Mouse (Mus musculus) megakaryocyte, embryonic 14.5 days (primary cell): ENCODE measurements at regions not wholly inside any gene's neighbourhood (a gene's known extent, or its start where the extent isn't known, plus 50 kb on each side); places are given as distances from the start of the nearest gene placed in this dataset.

Experiments
- H3K27me3 ChIP-seq: replicated peaks from 2 replicates; pipeline ENCODE3; 2012; ENCODE audit warnings: inconsistent platforms
- H3K36me3 ChIP-seq: replicated peaks from 2 replicates; pipeline ENCODE3; 2012; ENCODE audit warnings: low read length, inconsistent platforms, mixed read lengths
- H3K4me1 ChIP-seq: 2 replicates; pipeline ENCODE4 v1.6.1; 2012; ENCODE audit warnings: inconsistent platforms
- H3K4me3 ChIP-seq: replicated peaks from 2 replicates; pipeline ENCODE3; 2012; ENCODE audit warnings: moderate library complexity, mild to moderate bottlenecking, inconsistent platforms
- H3K9me3 ChIP-seq: 2 replicates; pipeline ENCODE4 v1.6.1; 2012; ENCODE audit warnings: inconsistent platforms
- FLI1 ChIP-seq: IDR thresholded peaks from 2 replicates; pipeline ENCODE4 v1.6.1; 2012; ENCODE audit warnings: low read length, inconsistent platforms, mixed read lengths
- GATA1 ChIP-seq: IDR thresholded peaks from 3 replicates; pipeline ENCODE4 v1.6.1; 2012; ENCODE audit warnings: mixed read lengths, low read length, inconsistent platforms, borderline replicate concordance

GRCm38 (mm10) chr8:87152068-87152915 is 267.2 kb upstream of the N4bp1 start:
- Histone ChIP-seq H3K27me3 (no peaks in the 10 kb centered on the region), H3K4me3 (no peak overlapping the region), H3K36me3 (no peaks in the 10 kb centered on the region), H3K9me3 (no peaks in the 10 kb centered on the region), H3K4me1 (no peaks in the 10 kb centered on the region)
- TF ChIP-seq GATA1 (no peak), FLI1 (no peak)

GRCm38 (mm10) chr8:87148853-87149252 is 263.8 kb upstream of the N4bp1 start:
- H3K9me3 ChIP-seq = peaks cover 11% of the 10 kb centered on the region

GRCm38 (mm10) chr8:87147704-87148103 is 262.6 kb upstream of the N4bp1 start:
- no peak overlapping the region for H3K4me3 ChIP-seq
- peaks cover 21% of the 10 kb centered on the region for H3K9me3 ChIP-seq
- TF ChIP-seq GATA1 = no peak
- no peak for TF ChIP-seq FLI1
- H3K27me3 ChIP-seq = no peaks in the 10 kb centered on the region
- no peaks in the 10 kb centered on the region for H3K4me1 ChIP-seq
- H3K36me3 ChIP-seq = no peaks in the 10 kb centered on the region

More at GRCm38 (mm10) chr8:87148853-87149252, 263.8 kb upstream of the N4bp1 start:
- no peaks in the 10 kb centered on the region for H3K36me3 ChIP-seq
- TF ChIP-seq GATA1 = no peak
- no peak for TF ChIP-seq FLI1
- H3K27me3 ChIP-seq = no peaks in the 10 kb centered on the region
- H3K4me1 ChIP-seq = no peaks in the 10 kb centered on the region
- H3K4me3 ChIP-seq = no peak overlapping the region

GRCm38 (mm10) chr8:87137412-87137811 is 252.4 kb upstream of the N4bp1 start:
- H3K9me3 ChIP-seq = peaks cover 10% of the 10 kb centered on the region; the same call in 1 of the 2 replicates
- H3K4me3 ChIP-seq = no peak overlapping the region
- TF ChIP-seq GATA1 (no peak), FLI1 (no peak)
- no peaks in the 10 kb centered on the region for H3K36me3 ChIP-seq
- H3K4me1 ChIP-seq = no peaks in the 10 kb centered on the region
- no peaks in the 10 kb centered on the region for H3K27me3 ChIP-seq

GRCm38 (mm10) chr8:87131716-87132115 is 246.7 kb upstream of the N4bp1 start:
- Histone ChIP-seq H3K4me3 (no peak overlapping the region), H3K4me1 (no peaks in the 10 kb centered on the region), H3K36me3 (no peaks in the 10 kb centered on the region), H3K27me3 (no peaks in the 10 kb centered on the region), H3K9me3 (0 out of 2 replicates have a peak, but pooled peaks cover 2% of the 10 kb centered on the region)
- TF ChIP-seq GATA1 (no peak), FLI1 (no peak)

- Histone ChIP-seq H3K36me3 (no peaks in the 10 kb centered on the region), H3K4me1 (no peaks in the 10 kb centered on the region), H3K9me3 (0 out of 2 replicates have a peak, but pooled peaks cover 2% of the 10 kb centered on the region), H3K4me3 (no peak overlapping the region), H3K27me3 (no peaks in the 10 kb centered on the region)
- TF ChIP-seq GATA1 = no peak
These were observed 245.6 kb upstream of the N4bp1 start for GRCm38 (mm10) chr8:87130691-87131090.

- Histone ChIP-seq H3K27me3 (no peaks in the 10 kb centered on the region), H3K4me1 (no peaks in the 10 kb centered on the region), H3K4me3 (no peak overlapping the region), H3K36me3 (no peaks in the 10 kb centered on the region), H3K9me3 (peaks cover 4% of the 10 kb centered on the region; the same call in 1 of the 2 replicates)
- TF ChIP-seq GATA1 = no peak
- TF ChIP-seq FLI1 = no peak
These were observed 243.5 kb upstream of the N4bp1 start for GRCm38 (mm10) chr8:87128593-87128992.

GRCm38 (mm10) chr8:87116190-87116765 is 231.2 kb upstream of the N4bp1 start:
- Histone ChIP-seq H3K36me3 (no peaks in the 10 kb centered on the region), H3K4me3 (no peak overlapping the region), H3K4me1 (no peaks in the 10 kb centered on the region), H3K27me3 (no peaks in the 10 kb centered on the region), H3K9me3 (no peaks in the 10 kb centered on the region)
- TF ChIP-seq GATA1 = no peak
- no peak for TF ChIP-seq FLI1

GRCm38 (mm10) chr8:87112355-87112754 is 227.3 kb upstream of the N4bp1 start:
- H3K9me3 ChIP-seq = no peaks in the 10 kb centered on the region
- H3K27me3 ChIP-seq = no peaks in the 10 kb centered on the region
- no peaks in the 10 kb centered on the region for H3K4me1 ChIP-seq
- TF ChIP-seq GATA1 (no peak), FLI1 (no peak)
- H3K4me3 ChIP-seq = no peak overlapping the region
- H3K36me3 ChIP-seq = no peaks in the 10 kb centered on the region

- Histone ChIP-seq H3K27me3 (no peaks in the 10 kb centered on the region), H3K4me3 (no peak overlapping the region), H3K36me3 (no peaks in the 10 kb centered on the region), H3K4me1 (no peaks in the 10 kb centered on the region), H3K9me3 (peaks cover 4% of the 10 kb centered on the region; the same call in 1 of the 2 replicates)
- TF ChIP-seq FLI1 (no peak), GATA1 (no peak)
These were observed 220.0 kb upstream of the N4bp1 start for GRCm38 (mm10) chr8:87105106-87105505.
